Mouse (Mus musculus): ENCODE data around the gene Fth1. TPM values are rescaled to one million over a fixed set of nuclear protein-coding genes. Genes with fewer than 3 reads are reported as not detected.

Fth1 gene
- total and polyA plus RNA-seq, 3 experiments: 2,797 to 3,430 (median 2,956) TPM

- H3K4me3 ChIP-seq: no peak overlapping the region
- no peak for DNase-seq
- TF ChIP-seq EP300 (IDR thresholded peaks at IDR 0.05; ENCODE audit: insufficient read depth, low read depth, low read length): no peak
- H3K4me1 ChIP-seq (ENCODE audit: control insufficient read depth, insufficient read depth, low read length): no peaks in the 10 kb centered on the region
- H3K27me3 ChIP-seq (ENCODE audit: control insufficient read depth, insufficient read depth, low read length): no peaks in the 10 kb centered on the region
- H3K79me2 ChIP-seq (replicated peaks; ENCODE audit: control insufficient read depth, insufficient read depth, low read length): no peaks in the 10 kb centered on the region
- no peaks in the 10 kb centered on the region for H3K36me3 ChIP-seq (ENCODE audit: control insufficient read depth, insufficient read depth, low read length)
- 11% methylated on average over 3 of the region's 3 CpGs for WGBS
- H3K9ac ChIP-seq (ENCODE audit: low read depth, low read length): no peak overlapping the region
- intact Hi-C loops (cut with DNase I): loop anchor here (1.0 to 2.0 kb wide), 4 partner anchors 20 to 198 kb away; no protein-coding TSS in a partner anchor
- no peak overlapping the region for H3K27ac ChIP-seq
These were observed 19.9 kb downstream of the Fth1 start for GRCm38 (mm10) chr19:10000330-10000729.

- Histone ChIP-seq H3K4me1 (ENCODE audit: control insufficient read depth, insufficient read depth, low read length) (no peaks in the 10 kb centered on the region), H3K79me2 (replicated peaks; ENCODE audit: control insufficient read depth, insufficient read depth, low read length) (no peaks in the 10 kb centered on the region), H3K27me3 (ENCODE audit: control insufficient read depth, insufficient read depth, low read length) (no peaks in the 10 kb centered on the region), H3K36me3 (ENCODE audit: control insufficient read depth, insufficient read depth, low read length) (no peaks in the 10 kb centered on the region), H3K9ac (ENCODE audit: low read depth, low read length) (no peak within 1 kb of the TSS), H3K4me3 (no peak within 1 kb of the TSS), H3K27ac (no peak within 1 kb of the TSS)
- DNase-seq: no peak
- TF ChIP-seq POLR2A (IDR thresholded peaks at IDR 0.05; ENCODE audit: insufficient read depth, low read depth, low read length) (no peak), EP300 (IDR thresholded peaks at IDR 0.05; ENCODE audit: insufficient read depth, low read depth, low read length) (no peak), CTCF (IDR thresholded peaks at IDR 0.05) (no peak)
- intact Hi-C loops (cut with DNase I): loop anchor here (2.0 kb wide), 3 partner anchors 19 to 197 kb away; no protein-coding TSS in a partner anchor
- WGBS: 77% methylated on average over 7 of the region's 7 CpGs
These were observed 21.0 kb downstream of the Fth1 start, which contains the start of the genes Best1 and Rab3il1 for GRCm38 (mm10) chr19:10001206-10001969. Gene Best1 (minus strand): TSS chr19:10001633. Gene Rab3il1 (plus strand): TSS chr19:10001669.

- TF ChIP-seq EP300 (IDR thresholded peaks at IDR 0.05; ENCODE audit: insufficient read depth, low read depth, low read length): no peak
- no peak for TF ChIP-seq CTCF (IDR thresholded peaks at IDR 0.05)
- TF ChIP-seq POLR2A (IDR thresholded peaks at IDR 0.05; ENCODE audit: insufficient read depth, low read depth, low read length): no peak
- H3K4me1 ChIP-seq (ENCODE audit: control insufficient read depth, insufficient read depth, low read length): no peaks in the 10 kb centered on the region
- H3K36me3 ChIP-seq (ENCODE audit: control insufficient read depth, insufficient read depth, low read length): no peaks in the 10 kb centered on the region
- H3K9ac ChIP-seq (ENCODE audit: low read depth, low read length): no peak overlapping the region
- no peaks in the 10 kb centered on the region for H3K27me3 ChIP-seq (ENCODE audit: control insufficient read depth, insufficient read depth, low read length)
- WGBS: 100% methylated on average over 1 of the region's 1 CpGs
- no peaks in the 10 kb centered on the region for H3K79me2 ChIP-seq (replicated peaks; ENCODE audit: control insufficient read depth, insufficient read depth, low read length)
- no peak for DNase-seq
- no peak overlapping the region for H3K27ac ChIP-seq
- intact Hi-C loops (cut with DNase I): no loop called here
- no peak overlapping the region for H3K4me3 ChIP-seq
These were observed 23.3 kb downstream of the Fth1 start for GRCm38 (mm10) chr19:10003696-10004095.

- intact Hi-C loops (cut with DNase I): no loop called here
- no peak for DNase-seq
- H3K4me1 ChIP-seq (ENCODE audit: control insufficient read depth, insufficient read depth, low read length): peaks cover 5% of the 10 kb centered on the region
- no peak overlapping the region for H3K9ac ChIP-seq (ENCODE audit: low read depth, low read length)
- no peaks in the 10 kb centered on the region for H3K36me3 ChIP-seq (ENCODE audit: control insufficient read depth, insufficient read depth, low read length)
- 94% methylated on average over 1 of the region's 1 CpGs for WGBS
- TF ChIP-seq EP300 (IDR thresholded peaks at IDR 0.05; ENCODE audit: insufficient read depth, low read depth, low read length): no peak
- TF ChIP-seq CTCF (IDR thresholded peaks at IDR 0.05): no peak
- no peak for TF ChIP-seq POLR2A (IDR thresholded peaks at IDR 0.05; ENCODE audit: insufficient read depth, low read depth, low read length)
- no peaks in the 10 kb centered on the region for H3K27me3 ChIP-seq (ENCODE audit: control insufficient read depth, insufficient read depth, low read length)
- no peak overlapping the region for H3K27ac ChIP-seq
- no peaks in the 10 kb centered on the region for H3K79me2 ChIP-seq (replicated peaks; ENCODE audit: control insufficient read depth, insufficient read depth, low read length)
- H3K4me3 ChIP-seq: no peak overlapping the region
These were observed 31.0 kb downstream of the Fth1 start for GRCm38 (mm10) chr19:10011408-10011807.

- H3K79me2 ChIP-seq (replicated peaks; ENCODE audit: control insufficient read depth, insufficient read depth, low read length): no peaks in the 10 kb centered on the region
- H3K36me3 ChIP-seq (ENCODE audit: control insufficient read depth, insufficient read depth, low read length): no peaks in the 10 kb centered on the region
- H3K4me1 ChIP-seq (ENCODE audit: control insufficient read depth, insufficient read depth, low read length): peaks cover 8% of the 10 kb centered on the region
- intact Hi-C loops (cut with DNase I): no loop called here
- H3K27ac ChIP-seq: peak overlapping the region; percentile 65
- 25% methylated on average over 6 of the region's 6 CpGs for WGBS
- no peak overlapping the region for H3K4me3 ChIP-seq
- peak; percentile 78 to 86 for DNase-seq
- no peak overlapping the region for H3K9ac ChIP-seq (ENCODE audit: low read depth, low read length)
- no peaks in the 10 kb centered on the region for H3K27me3 ChIP-seq (ENCODE audit: control insufficient read depth, insufficient read depth, low read length)
- TF ChIP-seq EP300 (IDR thresholded peaks at IDR 0.05; ENCODE audit: insufficient read depth, low read depth, low read length): 0 out of 2 replicates have a peak, but pooled peaks have one; percentile 19
- TF ChIP-seq POLR2A (IDR thresholded peaks at IDR 0.05; ENCODE audit: insufficient read depth, low read depth, low read length): no peak
These were observed 32.5 kb downstream of the Fth1 start for GRCm38 (mm10) chr19:10012827-10013278.

- no peak for DNase-seq
- Histone ChIP-seq H3K27me3 (ENCODE audit: control insufficient read depth, insufficient read depth, low read length) (no peaks in the 10 kb centered on the region), H3K9ac (ENCODE audit: low read depth, low read length) (no peak overlapping the region), H3K4me1 (ENCODE audit: control insufficient read depth, insufficient read depth, low read length) (peaks cover 8% of the 10 kb centered on the region), H3K27ac (peak overlapping the region; percentile 65), H3K4me3 (no peak overlapping the region), H3K79me2 (replicated peaks; ENCODE audit: control insufficient read depth, insufficient read depth, low read length) (no peaks in the 10 kb centered on the region), H3K36me3 (ENCODE audit: control insufficient read depth, insufficient read depth, low read length) (no peaks in the 10 kb centered on the region)
- TF ChIP-seq EP300 (IDR thresholded peaks at IDR 0.05; ENCODE audit: insufficient read depth, low read depth, low read length) (no peak), CTCF (IDR thresholded peaks at IDR 0.05) (no peak), POLR2A (IDR thresholded peaks at IDR 0.05; ENCODE audit: insufficient read depth, low read depth, low read length) (no peak)
- WGBS: 50% methylated on average over 3 of the region's 3 CpGs
- intact Hi-C loops (cut with DNase I): no loop called here
These were observed 33.0 kb downstream of the Fth1 start for GRCm38 (mm10) chr19:10013348-10013747.

Data from heart, adult 2 months (tissue).